Mouse (Mus musculus): ENCODE data around the gene Mboat2.

Mboat2 gene

DNA sequence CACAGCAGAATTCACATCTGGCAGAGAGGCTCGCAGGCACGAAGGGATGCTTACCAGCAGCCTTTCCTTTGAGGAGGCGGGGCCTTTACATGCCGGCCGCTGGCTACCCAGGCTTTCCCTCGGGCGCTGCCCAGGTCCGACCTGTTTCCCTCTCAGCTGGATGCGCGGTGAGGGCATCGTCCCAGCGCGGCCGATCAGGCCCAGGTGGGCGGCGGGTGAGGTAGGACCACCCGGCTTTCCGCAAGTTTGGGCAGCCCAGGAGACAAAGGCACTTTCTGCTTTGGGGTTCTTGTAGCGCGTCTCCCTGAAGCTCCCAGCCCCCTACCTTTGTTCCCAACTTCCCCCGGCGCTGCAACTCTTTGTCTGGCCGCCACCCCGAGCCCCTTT is at the start of gene Mboat2:
Gene Mboat2 (plus strand): TSS at position 114 of the 387 bp plus-strand sequence.
- DNase-seq = peak in 1 of 2 experiments; percentile 48

GRCm38 (mm10) chr12:24783735-24784134 is 46.9 kb upstream of the Mboat2 start:
- DNase-seq = no peak

DNA sequence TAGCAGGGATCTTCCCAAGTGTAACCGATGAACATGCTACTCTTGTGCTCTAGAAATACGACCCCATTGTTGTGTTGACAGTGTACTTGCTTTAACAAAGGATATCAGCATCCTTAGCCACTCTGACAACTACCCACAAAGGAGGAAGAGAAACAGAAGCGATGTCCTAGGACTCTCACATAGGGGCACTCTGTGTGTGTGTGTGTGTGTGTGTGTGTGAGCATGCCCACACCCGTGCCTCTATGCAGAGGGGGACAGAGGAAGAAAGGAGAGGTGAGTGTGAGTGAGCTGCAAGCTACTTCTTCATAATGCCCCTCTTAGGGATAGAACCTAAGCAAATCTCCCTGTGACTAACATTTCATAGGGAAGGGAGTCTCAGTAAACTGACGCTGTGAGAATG is 44.8 kb upstream of the Mboat2 start:
- no peak for DNase-seq

GRCm38 (mm10) chr12:24786316-24786715 is 44.4 kb upstream of the Mboat2 start:
- DNase-seq = no peak

- DNase-seq = no peak
Observed at GRCm38 (mm10) chr12:24789659-24790058, 41.0 kb upstream of the Mboat2 start.

GRCm38 (mm10) chr12:24811230-24811629 is 19.4 kb upstream of the Mboat2 start:
- DNase-seq = no peak

GRCm38 (mm10) chr12:24811906-24812305 is 18.8 kb upstream of the Mboat2 start:
- DNase-seq = no peak

GRCm38 (mm10) chr12:24822831-24823230 is 7.8 kb upstream of the Mboat2 start:
- no peak for DNase-seq

DNA sequence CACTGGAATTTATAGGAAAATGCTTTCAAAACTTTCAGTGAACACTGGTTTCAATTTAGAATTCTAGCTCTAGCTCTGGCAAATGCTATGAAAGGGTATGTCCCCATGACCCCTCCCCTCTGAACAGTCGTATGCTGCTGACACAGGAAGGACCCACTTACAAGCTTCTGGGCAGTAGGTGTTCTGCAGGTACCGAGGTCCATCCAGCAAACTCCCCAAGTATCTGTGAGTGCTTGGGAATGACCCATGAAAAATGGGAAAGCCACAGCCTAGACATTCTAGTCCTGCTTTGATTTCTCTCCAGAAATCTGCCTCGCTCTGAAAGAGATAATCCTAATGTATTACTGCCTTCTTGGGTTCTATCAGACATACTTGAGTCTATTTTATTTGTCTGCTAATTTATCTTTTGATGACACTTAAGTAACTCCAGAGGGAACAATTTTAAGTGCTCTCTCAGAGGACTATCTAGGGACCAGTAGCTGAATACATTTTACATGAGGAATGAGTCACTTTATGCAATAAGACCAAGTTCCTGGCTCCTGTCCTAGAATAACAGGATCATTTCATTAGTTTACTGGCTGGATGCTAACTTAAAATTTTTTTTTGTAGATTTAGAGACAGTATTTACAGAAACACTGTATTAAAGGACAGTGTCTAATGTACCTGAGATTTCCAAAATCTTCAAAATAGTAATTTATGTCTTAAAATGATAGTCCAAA is 6.9 kb upstream of the Mboat2 start:
- no peak for DNase-seq

DNA sequence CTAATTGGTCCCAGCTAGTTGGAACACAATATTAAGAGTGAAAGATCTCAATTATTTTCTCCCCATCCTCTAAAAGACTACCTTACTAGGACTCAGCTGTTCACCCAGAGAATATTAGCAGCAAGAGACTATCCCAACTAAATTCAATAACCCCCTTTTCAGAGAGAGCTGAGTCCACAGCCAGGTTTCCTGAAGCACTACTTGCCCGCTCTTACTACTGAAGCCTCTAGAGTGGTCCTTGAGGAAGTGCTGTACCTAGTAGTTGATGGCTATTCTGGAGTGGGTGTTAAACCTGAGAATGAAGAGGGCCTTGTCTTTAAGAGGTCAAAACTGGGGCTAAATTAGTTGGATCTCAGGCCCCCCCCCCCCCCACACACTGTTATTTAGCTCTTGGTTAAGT is 593 bp upstream of the Mboat2 start:
- DNase-seq = no peak

- DNase-seq = peak; percentile 86 to 87
Observed at GRCm38 (mm10) chr12:24831153-24831963, 679 bp downstream of the Mboat2 start.

DNA sequence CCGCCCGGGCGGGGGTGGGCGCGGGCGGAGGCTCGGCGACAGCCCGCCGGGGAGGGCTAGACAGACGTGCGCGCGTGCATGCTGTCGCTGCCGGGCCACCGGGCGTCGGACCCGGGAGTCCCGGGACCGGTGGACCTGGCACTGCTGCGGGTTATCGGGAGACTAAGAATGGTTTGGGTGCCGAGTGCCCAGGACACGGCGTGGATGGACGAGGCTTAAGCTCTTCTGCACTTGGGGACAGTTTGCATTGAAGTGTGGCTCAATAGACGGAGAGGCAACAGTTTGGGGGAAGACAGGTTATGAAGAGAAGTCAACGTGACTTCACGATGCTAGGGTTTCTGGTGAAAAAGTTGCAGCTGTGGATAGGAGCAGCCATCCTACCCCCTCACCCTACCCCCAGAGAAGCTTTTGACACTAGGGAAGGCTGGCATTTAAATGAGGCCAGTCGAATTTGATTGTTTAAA is 1.3 kb downstream of the Mboat2 start:
- peak in 1 of 2 experiments; percentile 37 for DNase-seq

GRCm38 (mm10) chr12:24832438-24832837 is 1.8 kb downstream of the Mboat2 start:
- no peak for DNase-seq

DNA sequence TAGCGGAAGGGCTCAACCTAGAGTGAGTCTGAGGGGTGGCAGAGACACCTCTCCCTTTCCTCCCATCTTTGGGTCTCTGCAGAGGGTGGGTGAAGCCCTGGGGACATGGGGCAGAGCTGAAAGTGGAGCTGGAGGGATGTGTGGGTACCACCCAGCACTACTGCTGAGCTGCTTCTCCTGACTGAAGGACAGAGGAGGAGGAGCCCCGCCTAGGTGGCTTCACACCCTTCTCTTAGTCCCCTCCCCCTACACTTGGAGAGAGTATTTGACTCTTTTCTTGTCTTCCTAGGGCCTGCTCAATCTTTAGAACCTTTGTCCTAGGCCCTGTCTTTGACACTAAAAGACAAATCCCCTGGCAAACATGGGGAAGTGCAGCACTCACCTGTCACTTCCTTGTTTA is 7.3 kb downstream of the Mboat2 start:
- no peak for DNase-seq

GRCm38 (mm10) chr12:24841115-24841879 is 10.6 kb downstream of the Mboat2 start:
- DNase-seq = no peak

DNA sequence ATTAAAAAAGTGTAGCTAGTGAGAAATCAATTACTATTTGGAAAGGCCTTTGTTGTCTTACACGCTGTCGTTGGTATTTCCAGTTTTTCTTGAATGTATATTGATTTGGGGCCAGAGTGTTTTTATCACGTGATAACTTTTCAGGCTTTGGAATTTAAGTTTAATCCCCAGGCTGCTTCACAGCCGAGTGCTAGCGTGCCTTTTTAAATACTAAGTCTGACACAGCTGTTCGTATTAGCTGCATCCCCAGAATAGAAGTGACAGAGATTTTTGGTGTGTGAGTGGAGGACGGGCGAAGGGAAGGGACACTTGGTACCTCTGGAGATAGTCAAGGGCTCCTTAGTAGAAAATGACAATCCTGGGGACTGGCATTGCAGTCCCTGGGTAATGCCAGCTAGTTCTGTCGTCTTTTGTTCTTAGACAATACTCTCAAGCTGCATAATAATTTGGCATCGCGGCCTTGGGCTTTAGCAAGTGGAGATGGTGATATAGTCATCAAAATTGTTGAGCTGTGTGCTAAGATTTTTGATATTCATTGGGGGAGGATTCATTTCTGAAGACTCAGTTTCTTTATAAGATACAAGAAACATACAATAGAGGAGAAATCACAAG is 11.7 kb downstream of the Mboat2 start:
- no peak for DNase-seq

- DNase-seq = no peak
Observed at GRCm38 (mm10) chr12:24843395-24844072, 12.9 kb downstream of the Mboat2 start.

- no peak for DNase-seq
Observed at GRCm38 (mm10) chr12:24845344-24845743, 14.7 kb downstream of the Mboat2 start.

DNA sequence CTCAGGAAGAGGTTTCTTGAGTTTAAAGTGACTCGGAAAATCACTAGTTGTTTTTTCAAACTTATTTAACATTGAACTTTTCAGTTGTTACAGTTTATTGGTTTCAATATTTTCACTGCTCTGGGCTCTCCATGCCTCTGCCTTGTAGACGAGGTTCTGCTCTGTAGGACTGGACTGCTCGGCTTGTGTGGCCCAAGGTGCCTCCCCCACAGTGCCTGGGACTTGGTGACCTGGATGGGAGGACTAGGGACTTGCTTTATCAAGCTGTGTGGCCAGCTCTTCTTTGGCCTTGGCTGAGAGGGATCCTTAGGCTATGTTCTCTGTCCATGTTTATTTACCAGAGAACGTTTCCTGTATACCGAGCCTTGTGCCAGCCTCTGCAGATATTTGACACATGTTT is 17.4 kb downstream of the Mboat2 start:
- no peak for DNase-seq

GRCm38 (mm10) chr12:24857354-24857753 is 26.7 kb downstream of the Mboat2 start:
- no peak for DNase-seq

- DNase-seq = no peak
Observed at GRCm38 (mm10) chr12:24859357-24859756, 28.7 kb downstream of the Mboat2 start.

DNA sequence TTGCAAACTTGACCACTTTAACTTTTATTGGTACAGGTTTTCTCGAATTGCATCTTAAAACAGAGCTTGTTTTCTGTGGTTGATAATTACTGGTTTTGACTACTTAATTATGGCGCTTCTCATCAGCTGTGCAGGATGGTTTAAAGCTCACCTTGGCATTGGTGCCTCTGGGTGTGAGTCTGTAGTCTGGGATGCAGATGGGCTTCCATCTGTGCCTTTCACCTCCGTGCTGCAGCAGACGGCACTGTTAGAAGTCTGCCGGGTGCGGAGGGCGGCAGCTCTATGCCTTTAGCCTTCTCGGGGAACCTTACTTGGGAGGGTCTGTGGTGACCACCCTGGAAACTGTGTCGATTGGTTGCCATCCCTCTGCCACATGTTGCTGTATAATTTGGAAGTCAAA is 29.8 kb downstream of the Mboat2 start:
- no peak for DNase-seq
